Mouse (Mus musculus) CH12.LX (cell line): ENCODE measurements around the gene Tvp23a. TPM values are rescaled to one million over a fixed set of nuclear protein-coding genes. Genes with fewer than 3 reads are reported as not detected.
A peak's percentile ranks its signal among the peaks of the same experiment; 100 is the strongest.

Experiments
- DNase-seq: peaks from one replicate; pipeline ENCODE4 v3.0.0-alpha.2; 2013; ENCODE audit errors: extremely low read depth
- H3K27ac ChIP-seq: 2 replicates; pipeline ENCODE4 v1.5.1; 2012; ENCODE audit warnings: low read depth, mild to moderate bottlenecking, control low read depth, moderate library complexity; ENCODE audit not compliant: insufficient read depth
- H3K27me3 ChIP-seq: replicated peaks from 2 replicates; pipeline ENCODE3; 2012; ENCODE audit warnings: inconsistent platforms
- H3K36me3 ChIP-seq, 2 experiments: replicated peaks in 1 of 2; 2 replicates each; pipeline versions ENCODE3 to v1.6.1; 2012; ENCODE audit warnings: inconsistent platforms in 1 of 2, low read length in 1 of 2, mild to moderate bottlenecking in 1 of 2, mixed read lengths in 1 of 2, moderate library complexity in 1 of 2; ENCODE audit not compliant: control insufficient read depth in 1 of 2, insufficient read depth in 1 of 2
- H3K4me1 ChIP-seq, 2 experiments: 2 replicates each; pipeline ENCODE4 v1.6.1; 2012; ENCODE audit warnings: inconsistent platforms in 1 of 2, moderate library complexity in 1 of 2; ENCODE audit not compliant: insufficient read depth in 2 of 2, control insufficient read depth in 1 of 2
- H3K4me2 ChIP-seq: 2 replicates; pipeline ENCODE4 v1.6.1; 2012; ENCODE audit warnings: low read depth, mild to moderate bottlenecking, control low read depth; ENCODE audit not compliant: poor library complexity, insufficient read depth, severe bottlenecking
- H3K4me3 ChIP-seq, 3 experiments: fragments of 150-350 bp in 1 of 3; sonication (generic) in 1 of 3; replicated peaks in 1 of 3; 2 replicates each; pipeline versions ENCODE3 to v1.5.1; 2011 to 2012; ENCODE audit warnings: low read depth in 2 of 3, low read length in 2 of 3, mild to moderate bottlenecking in 2 of 3, moderate library complexity in 2 of 3, control low read depth in 1 of 3, improper control_type of control experiment in 1 of 3, inconsistent platforms in 1 of 3, mixed read lengths in 1 of 3; ENCODE audit not compliant: poor library complexity in 1 of 3
- H3K79me2 ChIP-seq: replicated peaks from 2 replicates; pipeline ENCODE4 v1.6.1; 2012; ENCODE audit warnings: mild to moderate bottlenecking, moderate library complexity; ENCODE audit not compliant: control insufficient read depth, poor library complexity, insufficient read depth, severe bottlenecking; ENCODE audit errors: extremely low read depth
- H3K9ac ChIP-seq: 2 replicates; pipeline ENCODE4 v1.6.1; 2012; ENCODE audit warnings: low read depth, mild to moderate bottlenecking, control low read depth, moderate library complexity; ENCODE audit not compliant: insufficient read depth
- H3K9me3 ChIP-seq: replicated peaks from 2 replicates; pipeline ENCODE3; 2012; ENCODE audit warnings: low read length, inconsistent platforms, mixed read lengths
- BHLHE40 ChIP-seq: IDR thresholded peaks from 2 replicates; pipeline ENCODE4 v1.6.1; 2011; ENCODE audit warnings: mild to moderate bottlenecking, low read depth, low read length, improper control_type of control experiment
- CHD1 ChIP-seq: IDR thresholded peaks from 2 replicates; pipeline ENCODE4 v1.6.1; 2012; ENCODE audit warnings: low read depth, low read length, improper control_type of control experiment, inconsistent platforms
- CHD2 ChIP-seq: IDR thresholded peaks from 2 replicates; pipeline ENCODE4 v1.6.1; 2011; ENCODE audit warnings: low read length, improper control_type of control experiment
- E2F4 ChIP-seq: IDR thresholded peaks from 2 replicates; pipeline ENCODE4 v1.6.1; 2011; ENCODE audit warnings: low read depth, low read length, improper control_type of control experiment; ENCODE audit not compliant: insufficient replicate concordance
- ELF1 ChIP-seq: IDR thresholded peaks from 2 replicates; pipeline ENCODE4 v1.6.1; 2014; ENCODE audit warnings: low read depth, mild to moderate bottlenecking, inconsistent platforms, low read length, improper control_type of control experiment
- GABPA ChIP-seq: IDR thresholded peaks from 2 replicates; pipeline ENCODE4 v1.6.1; 2012; ENCODE audit warnings: low read depth, low read length, improper control_type of control experiment, inconsistent platforms; ENCODE audit not compliant: insufficient replicate concordance
- HCFC1 ChIP-seq: IDR thresholded peaks from 2 replicates; pipeline ENCODE4 v1.6.1; 2012; ENCODE audit warnings: low read depth, mild to moderate bottlenecking, inconsistent platforms, low read length, improper control_type of control experiment
- IRF4 ChIP-seq: IDR thresholded peaks from 2 replicates; pipeline ENCODE4 v1.6.1; 2014; ENCODE audit warnings: low read depth, mild to moderate bottlenecking, inconsistent platforms, low read length, improper control_type of control experiment
- JUN ChIP-seq: IDR thresholded peaks from 2 replicates; pipeline ENCODE4 v1.6.1; 2011; ENCODE audit warnings: low read depth, mild to moderate bottlenecking, low read length, improper control_type of control experiment, moderate library complexity; ENCODE audit not compliant: insufficient read depth
- JUND ChIP-seq: conservative IDR thresholded peaks from 2 replicates; pipeline ENCODE4 v1.6.1; 2011; ENCODE audit warnings: low read depth, low read length, improper control_type of control experiment
- KAT2A ChIP-seq: IDR thresholded peaks from 2 replicates; pipeline ENCODE4 v1.6.1; 2012; ENCODE audit warnings: low read length, improper control_type of control experiment, inconsistent platforms; ENCODE audit not compliant: insufficient replicate concordance
- MEF2A ChIP-seq: IDR thresholded peaks from 2 replicates; pipeline ENCODE4 v1.6.1; 2014; ENCODE audit warnings: low read depth, mild to moderate bottlenecking, inconsistent platforms, low read length, improper control_type of control experiment, borderline replicate concordance
- MYC ChIP-seq: IDR thresholded peaks from 2 replicates; pipeline ENCODE4 v1.6.1; 2011; ENCODE audit warnings: low read depth, mild to moderate bottlenecking, improper control_type of control experiment, low read length
- NRF1 ChIP-seq: IDR thresholded peaks from 2 replicates; pipeline ENCODE4 v1.6.1; 2014; ENCODE audit warnings: low read depth, mild to moderate bottlenecking, inconsistent platforms, low read length, improper control_type of control experiment, moderate library complexity
- RAD21 ChIP-seq: IDR thresholded peaks from 2 replicates; pipeline ENCODE4 v1.6.1; 2011; ENCODE audit warnings: low read depth, mild to moderate bottlenecking, low read length, improper control_type of control experiment, moderate library complexity
- RCOR1 ChIP-seq: conservative IDR thresholded peaks from 2 replicates; pipeline ENCODE4 v1.6.1; 2012; ENCODE audit warnings: low read depth, mild to moderate bottlenecking, inconsistent platforms, low read length, improper control_type of control experiment
- SIN3A ChIP-seq: IDR thresholded peaks from 2 replicates; pipeline ENCODE4 v1.6.1; 2012; ENCODE audit warnings: low read length, improper control_type of control experiment, inconsistent platforms
- SMC3 ChIP-seq: IDR thresholded peaks from 2 replicates; pipeline ENCODE4 v1.6.1; 2011; ENCODE audit warnings: low read depth, low read length, improper control_type of control experiment
- UBTF ChIP-seq: IDR thresholded peaks from 2 replicates; pipeline ENCODE4 v1.6.1; 2012; ENCODE audit warnings: low read depth, mild to moderate bottlenecking, inconsistent platforms, low read length, improper control_type of control experiment, moderate library complexity
- USF2 ChIP-seq: conservative IDR thresholded peaks from 2 replicates; pipeline ENCODE4 v1.6.1; 2011; ENCODE audit warnings: low read depth, low read length, improper control_type of control experiment
- ZKSCAN1 ChIP-seq: IDR thresholded peaks from 2 replicates; pipeline ENCODE4 v1.6.1; 2012; ENCODE audit warnings: low read depth, inconsistent platforms, low read length, improper control_type of control experiment, borderline replicate concordance
- ZMIZ1 ChIP-seq: IDR thresholded peaks from 2 replicates; pipeline ENCODE4 v1.6.1; 2012; ENCODE audit warnings: low read depth, mild to moderate bottlenecking, inconsistent platforms, low read length, improper control_type of control experiment
- ZNF384 ChIP-seq: IDR thresholded peaks from 2 replicates; pipeline ENCODE4 v1.6.1; 2012; ENCODE audit warnings: low read depth, low read length, improper control_type of control experiment, inconsistent platforms
- dilution Hi-C: fragments of 300-500 bp; cut with MboI; formaldehyde crosslinking; loops from 2 replicates; pipeline ENCODE4 v1.14.3; 2020; ENCODE audit warnings: low sequenced_read_pairs; ENCODE audit not compliant: extremely low pct_unique_long_range_greater_than_20kb, extremely low pct_ligation_motif_present
- in situ Hi-C: fragments of 300-500 bp; cut with MboI; formaldehyde crosslinking; loops from 3 replicates; pipeline ENCODE4 v1.14.3; 2019; ENCODE audit warnings: low sequenced_read_pairs, low pct_ligation_motif_present, low pct_unique_long_range_greater_than_20kb, mixed read lengths
- polyA plus RNA-seq: library from polyadenylated mRNA; unstranded; fragments of >175 nt; gene quantifications from 2 replicates; pipeline ENCODE4 v1.2.1, GENCODE M21; 2012; ENCODE audit warnings: low read depth; ENCODE audit not compliant: insufficient read length
- total RNA-seq, 2 experiments: library from RNA; depleted of rRNA; stranded (reverse); fragments of 300-350 nt in 1 of 2; fragments of >200 nt in 1 of 2; gene quantifications; 2 replicates each; pipeline ENCODE4 v1.2.3; 2012 to 2014

Tvp23a gene
- total and polyA plus RNA-seq, 3 experiments = 0.68 to 1.8 TPM; not detected in 1

GRCm38 (mm10) chr16:10468201-10468600 is 21.0 kb upstream of the Tvp23a start:
- TF ChIP-seq JUND = no peak
- Histone ChIP-seq H3K79me2 (no peaks in the 10 kb centered on the region), H3K9ac (no peak overlapping the region), H3K4me3 (no peak overlapping the region), H3K27ac (no peak overlapping the region), H3K27me3 (no peaks in the 10 kb centered on the region), H3K9me3 (peaks cover 3% of the 10 kb centered on the region), H3K4me1 (peaks cover 7 to 36% of the 10 kb centered on the region in 2 experiments), H3K4me2 (no peak overlapping the region), H3K36me3 (no peaks in the 10 kb centered on the region)
- dilution Hi-C loops (no loop called here), in situ Hi-C loops (no loop called here)
- no peak for DNase-seq

GRCm38 (mm10) chr16:10467391-10468107 is 20.4 kb upstream of the Tvp23a start:
- no peak overlapping the region for H3K4me3 ChIP-seq
- H3K9ac ChIP-seq = no peak overlapping the region
- no peaks in the 10 kb centered on the region for H3K9me3 ChIP-seq
- no peak overlapping the region for H3K27ac ChIP-seq
- H3K4me1 ChIP-seq = peaks cover 7 to 36% of the 10 kb centered on the region in 2 experiments
- no peak for DNase-seq
- dilution Hi-C loops (no loop called here), in situ Hi-C loops (no loop called here)
- no peaks in the 10 kb centered on the region for H3K36me3 ChIP-seq
- H3K27me3 ChIP-seq = no peaks in the 10 kb centered on the region
- TF ChIP-seq HCFC1 (no peak), SIN3A (no peak), ZKSCAN1 (no peak), GABPA (no peak)
- TF ChIP-seq, all 38 proteins: peak for 0
- H3K79me2 ChIP-seq = no peaks in the 10 kb centered on the region
- H3K4me2 ChIP-seq = no peak overlapping the region

- Histone ChIP-seq H3K9me3 (no peaks in the 10 kb centered on the region), H3K36me3 (no peaks in the 10 kb centered on the region), H3K79me2 (no peaks in the 10 kb centered on the region), H3K4me1 (peaks cover 7 to 43% of the 10 kb centered on the region in 2 experiments), H3K27ac (no peak overlapping the region), H3K4me2 (no peak overlapping the region), H3K27me3 (no peaks in the 10 kb centered on the region), H3K4me3 (no peak overlapping the region), H3K9ac (no peak overlapping the region)
- in situ Hi-C loops = no loop called here
- no peak for DNase-seq
- dilution Hi-C loops = no loop called here
- no peak for TF ChIP-seq ZNF384
- no peak for TF ChIP-seq SIN3A
- no peak for TF ChIP-seq CHD1
- no peak for TF ChIP-seq RAD21
- no peak for TF ChIP-seq JUND
- TF ChIP-seq ELF1 = no peak
- TF ChIP-seq E2F4 = no peak
- no peak for TF ChIP-seq ZMIZ1
- no peak for TF ChIP-seq RCOR1
- no peak for TF ChIP-seq CHD2
- no peak for TF ChIP-seq IRF4
- TF ChIP-seq UBTF = no peak
- no peak for TF ChIP-seq MEF2A
- TF ChIP-seq USF2 = peak; percentile 67
- TF ChIP-seq GABPA = no peak
- no peak for TF ChIP-seq KAT2A
- no peak for TF ChIP-seq NRF1
- no peak for TF ChIP-seq JUN
- no peak for TF ChIP-seq SMC3
- peak; percentile 75 for TF ChIP-seq BHLHE40
- TF ChIP-seq MYC = no peak
Observed at GRCm38 (mm10) chr16:10465011-10465681, 18.0 kb upstream of the Tvp23a start.
